Mouse (Mus musculus): ENCODE measurements around the gene Tcaf1.

GRCm38 (mm10) chr6:42714668-42715067 lies 4.8 kb upstream of the Tcaf1 start:
- no peak for TF ChIP-seq CTCF (IDR thresholded peaks at IDR 0.05; ENCODE audit: low read depth)
- TF ChIP-seq EP300 (optimal IDR thresholded peaks at IDR 0.05) = no peak
